Mouse (Mus musculus) embryo, embryonic 10.5 days (tissue): ENCODE results near the gene Nab1.
"Not testable (repeated sequence)": the region's sequence is repeated elsewhere in the genome, so short reads cannot be mapped to it uniquely, and the experiment has no call there.

Experiments
- DNase-seq: peaks from one replicate; pipeline ENCODE4 v3.0.0-alpha.2; 2015; ENCODE audit warnings: low spot score

The Nab1 gene

GRCm38 (mm10) chr1:52500314-52500981 lies at the start of gene Nab1:
Gene Nab1, minus strand, starts transcription at chr1:52500679.
- DNase-seq: peak; percentile 54

GRCm38 (mm10) chr1:52547451-52547850 lies 47.0 kb upstream of the Nab1 start:
- DNase-seq: no peak

GRCm38 (mm10) chr1:52546796-52547195 lies 46.3 kb upstream of the Nab1 start:
- no peak for DNase-seq

GRCm38 (mm10) chr1:52540124-52540523 lies 39.6 kb upstream of the Nab1 start:
- not testable (repeated sequence) for DNase-seq

- no peak for DNase-seq
Measured at GRCm38 (mm10) chr1:52529933-52530332, 29.5 kb upstream of the Nab1 start.

GRCm38 (mm10) chr1:52527656-52528055 lies 27.2 kb upstream of the Nab1 start:
- no peak for DNase-seq

- no peak for DNase-seq
Measured at GRCm38 (mm10) chr1:52527252-52527651, 26.8 kb upstream of the Nab1 start.

- DNase-seq: no peak
Measured at GRCm38 (mm10) chr1:52524663-52525062, 24.2 kb upstream of the Nab1 start.

GRCm38 (mm10) chr1:52524150-52524549 lies 23.7 kb upstream of the Nab1 start:
- DNase-seq: peak; percentile 11

- DNase-seq: no peak
Measured at GRCm38 (mm10) chr1:52521436-52521993, 21.0 kb upstream of the Nab1 start.

GRCm38 (mm10) chr1:52520131-52520530 lies 19.7 kb upstream of the Nab1 start:
- DNase-seq: no peak

- DNase-seq: no peak
Measured at GRCm38 (mm10) chr1:52515249-52515648, 14.8 kb upstream of the Nab1 start.

- no peak for DNase-seq
Measured at GRCm38 (mm10) chr1:52511788-52512425, 11.4 kb upstream of the Nab1 start.

GRCm38 (mm10) chr1:52506211-52506610 lies 5.7 kb upstream of the Nab1 start:
- DNase-seq: no peak

- DNase-seq: no peak
Measured at GRCm38 (mm10) chr1:52502296-52502695, 1.8 kb upstream of the Nab1 start.

- no peak for DNase-seq
Measured at GRCm38 (mm10) chr1:52501688-52502133, 1.2 kb upstream of the Nab1 start.

- no peak for DNase-seq
Measured at GRCm38 (mm10) chr1:52501090-52501489, 611 bp upstream of the Nab1 start.

- DNase-seq: peak; percentile 51
Measured at GRCm38 (mm10) chr1:52499601-52500313, 722 bp downstream of the Nab1 start.

- DNase-seq: peak; percentile 21
Measured at GRCm38 (mm10) chr1:52498786-52499450, 1.6 kb downstream of the Nab1 start.

- peak; percentile 56 for DNase-seq
Measured at GRCm38 (mm10) chr1:52489538-52490181, 10.8 kb downstream of the Nab1 start.

- DNase-seq: no peak
Measured at GRCm38 (mm10) chr1:52484980-52485379, 15.5 kb downstream of the Nab1 start.

GRCm38 (mm10) chr1:52474291-52474690 lies 26.2 kb downstream of the Nab1 start:
- no peak for DNase-seq
